Mouse (Mus musculus): Measurements from ENCODE around the gene Pglyrp1. TPM values are rescaled to one million over a fixed set of nuclear protein-coding genes. Genes with fewer than 3 reads are reported as not detected.

The Pglyrp1 gene
- polyA plus RNA-seq (2015; fragmentation: Nextera tagmentation; extraction: Ambion mirVana), result 247 and 352 TPM in 2 replicates

GRCm38 (mm10) chr7:18871031-18871430 lies at the start of gene Pglyrp1:
TSS of gene Pglyrp1 (plus strand) at chr7:18871331.

GRCm38 (mm10) chr7:18821507-18821906 lies 49.6 kb upstream of the Pglyrp1 start, which contains the start of gene Psg17:
TSS of gene Psg17 (minus strand) at chr7:18821607.

GRCm38 (mm10) chr7:18839865-18840264 lies 31.3 kb upstream of the Pglyrp1 start, which contains the start of gene Mill2:
TSS of gene Mill2 (plus strand) at chr7:18839966.

GRCm38 (mm10) chr7:18910241-18910831 lies 39.2 kb downstream of the Pglyrp1 start, which contains the start of gene Ccdc61:
TSS of gene Ccdc61 (minus strand) at chr7:18910415.

GRCm38 (mm10) chr7:18925162-18925938 lies 54.2 kb downstream of the Pglyrp1 start, which contains the start of gene Nova2:
TSS of gene Nova2 (plus strand) at chr7:18925888.

Other genes with a start within 250 kb of the Pglyrp1 start
- gene Psg21, start 214.6 kb upstream of the Pglyrp1 start, polyA plus RNA-seq (2015; fragmentation: Nextera tagmentation; extraction: Ambion mirVana), result not detected in 2 replicates
- gene Psg20, start 185.1 kb upstream of the Pglyrp1 start, polyA plus RNA-seq (2015; fragmentation: Nextera tagmentation; extraction: Ambion mirVana), result not detected in 2 replicates
- gene Psg22, start 153.2 kb upstream of the Pglyrp1 start, polyA plus RNA-seq (2015; fragmentation: Nextera tagmentation; extraction: Ambion mirVana), result 0.08 TPM in 1 of 2 replicates, not detected in the other
- gene Psg19, start 72.8 kb upstream of the Pglyrp1 start, polyA plus RNA-seq (2015; fragmentation: Nextera tagmentation; extraction: Ambion mirVana), result not detected in 2 replicates
- gene Psg17, start 49.7 kb upstream of the Pglyrp1 start, polyA plus RNA-seq (2015; fragmentation: Nextera tagmentation; extraction: Ambion mirVana), result not detected in 2 replicates
- gene Mill2, start 31.4 kb upstream of the Pglyrp1 start, polyA plus RNA-seq (2015; fragmentation: Nextera tagmentation; extraction: Ambion mirVana), result 0.60 and 0.80 TPM in 2 replicates
- gene Ccdc61, start 39.1 kb downstream of the Pglyrp1 start, polyA plus RNA-seq (2015; fragmentation: Nextera tagmentation; extraction: Ambion mirVana), result 12.5 and 14.3 TPM in 2 replicates
- gene Nova2, start 54.6 kb downstream of the Pglyrp1 start, polyA plus RNA-seq (2015; fragmentation: Nextera tagmentation; extraction: Ambion mirVana), result 0.31 and 0.36 TPM in 2 replicates
- not detected in 2 replicates for gene Nanos2, start 116.1 kb downstream of the Pglyrp1 start, polyA plus RNA-seq (2015; fragmentation: Nextera tagmentation; extraction: Ambion mirVana)
- 1.1 and 1.4 TPM in 2 replicates for gene Mypop, start 119.9 kb downstream of the Pglyrp1 start, polyA plus RNA-seq (2015; fragmentation: Nextera tagmentation; extraction: Ambion mirVana)
- 7.4 and 8.6 TPM in 2 replicates for gene Irf2bp1, start 132.7 kb downstream of the Pglyrp1 start, polyA plus RNA-seq (2015; fragmentation: Nextera tagmentation; extraction: Ambion mirVana)
- gene Foxa3, start 152.2 kb downstream of the Pglyrp1 start, polyA plus RNA-seq (2015; fragmentation: Nextera tagmentation; extraction: Ambion mirVana), result 0.15 and 0.19 TPM in 2 replicates
- gene Sympk, start 153.0 kb downstream of the Pglyrp1 start, polyA plus RNA-seq (2015; fragmentation: Nextera tagmentation; extraction: Ambion mirVana), result 11.2 and 11.7 TPM in 2 replicates
- not detected in 2 replicates for gene Rsph6a, start 183.4 kb downstream of the Pglyrp1 start, polyA plus RNA-seq (2015; fragmentation: Nextera tagmentation; extraction: Ambion mirVana)
- 5.5 and 7.2 TPM in 2 replicates for gene Dmwd, start 204.9 kb downstream of the Pglyrp1 start, polyA plus RNA-seq (2015; fragmentation: Nextera tagmentation; extraction: Ambion mirVana)
- gene Dmpk, start 212.5 kb downstream of the Pglyrp1 start, polyA plus RNA-seq (2015; fragmentation: Nextera tagmentation; extraction: Ambion mirVana), result 9.4 and 11.5 TPM in 2 replicates
- 1.4 and 2.4 TPM in 2 replicates for gene Six5, start 223.3 kb downstream of the Pglyrp1 start, polyA plus RNA-seq (2015; fragmentation: Nextera tagmentation; extraction: Ambion mirVana)
- 0.25 and 0.51 TPM in 2 replicates for gene Gm4969, start 247.0 kb downstream of the Pglyrp1 start, polyA plus RNA-seq (2015; fragmentation: Nextera tagmentation; extraction: Ambion mirVana)
- 7.2 and 8.3 TPM in 2 replicates for gene Fbxo46, start 248.5 kb downstream of the Pglyrp1 start, polyA plus RNA-seq (2015; fragmentation: Nextera tagmentation; extraction: Ambion mirVana)

All from spleen, postnatal 0 days (tissue).